Mouse (Mus musculus) midbrain, postnatal 0 days (tissue): ENCODE results near the gene Anp32e. TPM values are rescaled to one million over a fixed set of nuclear protein-coding genes. Genes with fewer than 3 reads are reported as not detected.
"Not testable (repeated sequence)": the region's sequence is repeated elsewhere in the genome, so short reads cannot be mapped to it uniquely, and the experiment has no call there.

Experiments
- ATAC-seq: fragments of 200-750 bp; cut with Nextera tagmentation; 2 replicates; pipeline ENCODE4 v1.8.0; 2017; ENCODE audit warnings: moderate number of reproducible peaks, mild to moderate bottlenecking, moderate TSS enrichment, moderate library complexity; ENCODE audit not compliant: low FRiP score
- DNase-seq: peaks from one replicate; pipeline ENCODE4 v3.0.0-alpha.2; 2015; ENCODE audit warnings: low spot score
- H3K27ac ChIP-seq: fragments of 300-500 bp; sonication (generic); 2 replicates; pipeline ENCODE4 v1.5.1; 2014; ENCODE audit warnings: low read depth, mild to moderate bottlenecking, low read length, mixed read lengths
- H3K27me3 ChIP-seq: fragments of 300-500 bp; sonication (generic); 2 replicates; pipeline ENCODE4 v1.6.1; 2014; ENCODE audit warnings: low read length, control low read depth, mixed read lengths; ENCODE audit not compliant: insufficient read depth
- H3K36me3 ChIP-seq: fragments of 300-500 bp; sonication (generic); 2 replicates; pipeline ENCODE4 v1.6.1; 2014; ENCODE audit warnings: low read length, control low read depth, mixed read lengths; ENCODE audit not compliant: insufficient read depth
- H3K4me1 ChIP-seq: fragments of 300-500 bp; sonication (generic); 2 replicates; pipeline ENCODE4 v1.6.1; 2014; ENCODE audit warnings: mild to moderate bottlenecking, control low read depth, antibody characterized with exemption, low read length, mixed read lengths; ENCODE audit not compliant: insufficient read depth
- H3K4me2 ChIP-seq: fragments of 300-500 bp; sonication (generic); 2 replicates; pipeline ENCODE4 v1.6.1; 2014; ENCODE audit warnings: low read depth, mild to moderate bottlenecking, low read length, mixed read lengths; ENCODE audit not compliant: poor library complexity, severe bottlenecking
- H3K4me3 ChIP-seq: fragments of 300-500 bp; sonication (generic); 2 replicates; pipeline ENCODE4 v1.5.1; 2014; ENCODE audit warnings: low read depth, mild to moderate bottlenecking, low read length, moderate library complexity
- H3K9ac ChIP-seq: fragments of 300-500 bp; sonication (generic); replicated peaks from 2 replicates; pipeline ENCODE4 v1.6.1; 2014; ENCODE audit warnings: mild to moderate bottlenecking, low read length, moderate library complexity, mixed read lengths; ENCODE audit not compliant: poor library complexity, severe bottlenecking
- H3K9me3 ChIP-seq: fragments of 300-500 bp; sonication (generic); 2 replicates; pipeline ENCODE4 v1.6.1; 2016; ENCODE audit warnings: low read length, control low read depth
- CTCF ChIP-seq: IDR thresholded peaks from 2 replicates; pipeline ENCODE4 v1.5.1; 2016; ENCODE audit warnings: antibody characterized with exemption, mild to moderate bottlenecking
- WGBS: fragments of 180-500 bp; shearing (Covaris S2); extraction: QIAGEN DNeasy Blood & Tissue Kit; methylation state at CpG from one replicate; pipeline ENCODE4 v1.1.7; 2014; 5-methylcytosine and 5-hydroxymethylcytosine counted together
- polyA plus RNA-seq: library from polyadenylated mRNA; unstranded; fragments of >200 nt; fragmentation: Nextera tagmentation; extraction: Ambion mirVana; gene quantifications from 2 replicates; pipeline ENCODE4 v1.2.1, GENCODE M21; 2015
- total RNA-seq: library from RNA; depleted of rRNA; stranded (reverse); fragments of >200 nt; gene quantifications from 2 replicates; pipeline ENCODE4 v1.2.3, GENCODE M21; 2014

Gene Anp32e
- total and polyA plus RNA-seq, 2 experiments from 2014 or later: 24.7 to 86.9 TPM

DNA sequence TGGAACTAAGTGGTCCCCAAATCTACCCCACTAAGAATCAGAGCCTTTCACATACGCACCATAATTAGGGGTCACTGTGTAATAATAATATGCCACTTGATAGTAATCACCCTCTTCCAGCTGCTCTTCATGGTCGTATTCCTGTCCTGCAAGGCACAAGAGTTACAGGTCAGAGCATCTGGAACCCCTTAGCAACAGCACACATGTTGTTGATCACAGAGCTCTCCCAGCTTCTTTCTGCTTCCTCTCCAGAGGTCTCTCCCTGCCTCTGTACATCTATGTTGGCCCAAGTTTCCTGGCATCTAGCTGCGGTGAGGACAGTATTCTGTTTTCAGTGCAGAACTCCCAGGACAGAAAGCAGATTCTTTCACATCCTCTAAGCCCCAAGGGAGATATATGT lies 39.4 kb upstream of the Anp32e start:
- DNase-seq: no peak
- WGBS: 84% methylated on average over 3 of the region's 3 CpGs

DNA sequence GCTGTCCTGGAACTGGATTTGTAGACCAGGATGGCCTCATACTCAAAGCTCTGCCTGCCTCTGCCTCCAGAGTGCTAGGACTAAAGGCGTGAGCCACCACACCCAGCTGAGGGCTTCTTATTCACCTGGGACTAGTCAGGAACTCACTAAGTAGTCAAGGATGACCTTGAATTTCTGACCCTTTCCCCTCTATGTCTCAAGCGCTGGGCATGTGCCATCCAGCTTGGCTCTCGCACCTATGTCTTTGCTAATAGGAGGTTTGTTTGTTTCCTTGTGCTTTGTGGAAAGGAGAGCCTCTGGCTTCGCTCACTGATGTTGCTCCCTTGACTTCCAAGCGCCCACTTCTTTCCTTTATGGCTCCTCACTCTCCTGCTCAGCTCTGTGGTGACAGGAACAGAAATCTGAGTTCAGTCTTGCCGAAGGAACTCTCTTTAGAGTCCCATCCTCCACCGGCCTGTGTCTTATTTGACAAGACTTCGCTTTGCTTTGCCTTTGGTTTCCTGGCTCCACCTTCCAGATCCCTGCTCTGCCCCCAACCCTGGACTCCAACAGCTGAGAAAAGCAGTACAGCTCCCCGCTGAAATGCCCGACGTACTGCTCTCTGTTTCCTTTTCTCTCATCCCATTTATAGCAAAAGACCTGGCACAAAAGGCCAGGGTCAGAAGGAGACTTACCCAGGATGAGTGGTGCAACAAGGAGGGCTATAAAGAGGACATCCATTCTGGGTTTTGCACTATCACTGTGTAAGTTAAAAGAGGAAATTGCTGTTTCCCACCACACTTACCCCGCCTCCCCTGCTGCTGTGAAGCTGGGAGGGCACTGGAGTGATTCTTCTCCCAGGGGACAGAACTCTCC lies 37.6 kb upstream of the Anp32e start, which contains the start of gene BC028528:
Gene BC028528 (minus strand): TSS at position 795 of the 855 bp plus-strand sequence.
- H3K27me3 ChIP-seq: no peaks in the 10 kb centered on the region
- H3K9me3 ChIP-seq: no peaks in the 10 kb centered on the region
- no peak for DNase-seq
- peak within 1 kb of the TSS; percentile 7; the same call in 1 of the 2 replicates for H3K4me2 ChIP-seq
- 0 out of 2 replicates have a peak within 1 kb of the TSS, but pooled peaks have one; percentile 10 for H3K4me3 ChIP-seq
- H3K4me1 ChIP-seq: 0 out of 2 replicates have a peak, but pooled peaks cover 4% of the 10 kb centered on the region
- no peak for TF ChIP-seq CTCF
- H3K36me3 ChIP-seq: no peaks in the 10 kb centered on the region
- H3K27ac ChIP-seq: peak within 1 kb of the TSS; percentile 51
- no peak within 1 kb of the TSS for H3K9ac ChIP-seq
- 26% methylated on average over 12 of the region's 12 CpGs for WGBS
- ATAC-seq: no peak

More for the DNA sequence above, 39.4 kb upstream of the Anp32e start:
- H3K27me3 ChIP-seq: no peaks in the 10 kb centered on the region
- no peak for TF ChIP-seq CTCF
- H3K4me1 ChIP-seq: no peaks in the 10 kb centered on the region
- no peaks in the 10 kb centered on the region for H3K36me3 ChIP-seq
- no peak overlapping the region for H3K4me2 ChIP-seq
- no peaks in the 10 kb centered on the region for H3K9me3 ChIP-seq
- no peak for ATAC-seq
- H3K4me3 ChIP-seq: no peak overlapping the region
- H3K9ac ChIP-seq: no peak overlapping the region
- no peak overlapping the region for H3K27ac ChIP-seq

DNA sequence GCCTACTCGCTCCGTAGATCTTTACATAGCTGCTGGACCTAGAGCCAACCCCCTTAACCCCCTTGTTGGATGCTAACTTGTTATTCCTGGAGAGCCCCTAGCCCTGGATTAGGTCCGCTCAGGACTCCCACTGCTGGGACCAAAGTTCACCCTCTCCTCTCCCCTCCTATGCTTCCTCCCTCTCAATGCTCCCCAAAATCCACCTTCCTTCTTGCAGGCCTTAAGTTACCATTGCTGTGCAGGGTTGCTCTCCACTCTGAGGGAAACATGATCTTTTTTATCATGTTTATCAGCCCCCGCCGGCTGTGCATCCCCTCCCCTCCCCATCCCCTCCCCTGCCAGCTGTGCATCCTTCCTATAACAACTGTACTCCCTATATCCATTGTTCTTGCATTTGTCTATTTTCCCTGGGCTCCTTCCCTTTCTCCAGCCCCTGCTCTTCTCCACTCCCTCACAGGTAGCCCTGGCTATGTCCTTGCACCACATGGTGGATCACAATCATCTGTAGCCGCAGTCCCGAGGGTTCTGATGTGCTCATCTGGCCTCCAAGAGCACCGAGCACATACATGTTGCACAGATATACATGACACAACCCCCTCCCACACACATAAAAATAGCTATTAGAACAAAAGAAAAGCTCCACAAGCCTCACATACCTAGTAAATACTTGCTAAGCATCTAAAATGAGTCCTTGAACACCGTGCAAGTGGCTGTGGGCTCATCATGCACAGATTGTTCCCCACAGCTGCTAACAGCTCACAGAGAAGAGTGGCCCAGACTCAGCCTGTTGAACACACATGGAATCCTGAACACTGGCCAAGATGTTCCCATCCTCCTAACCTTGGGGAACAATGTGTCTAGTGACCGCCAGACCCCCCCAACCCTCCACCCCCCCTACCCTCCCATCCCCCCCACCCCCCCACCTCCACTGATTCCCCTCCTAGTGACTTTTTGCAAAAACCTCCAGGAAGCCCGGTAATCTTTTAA lies 36.7 kb upstream of the Anp32e start:
- 39% methylated on average over 11 of the region's 11 CpGs for WGBS
- Histone ChIP-seq H3K4me2 (peak overlapping the region; percentile 7; the same call in 1 of the 2 replicates), H3K4me1 (0 out of 2 replicates have a peak, but pooled peaks cover 4% of the 10 kb centered on the region), H3K36me3 (no peaks in the 10 kb centered on the region), H3K4me3 (no peak overlapping the region), H3K9ac (no peak overlapping the region), H3K27me3 (no peaks in the 10 kb centered on the region), H3K27ac (peak overlapping the region; percentile 51), H3K9me3 (no peaks in the 10 kb centered on the region)
- no peak for DNase-seq
- no peak for TF ChIP-seq CTCF
- no peak for ATAC-seq

DNA sequence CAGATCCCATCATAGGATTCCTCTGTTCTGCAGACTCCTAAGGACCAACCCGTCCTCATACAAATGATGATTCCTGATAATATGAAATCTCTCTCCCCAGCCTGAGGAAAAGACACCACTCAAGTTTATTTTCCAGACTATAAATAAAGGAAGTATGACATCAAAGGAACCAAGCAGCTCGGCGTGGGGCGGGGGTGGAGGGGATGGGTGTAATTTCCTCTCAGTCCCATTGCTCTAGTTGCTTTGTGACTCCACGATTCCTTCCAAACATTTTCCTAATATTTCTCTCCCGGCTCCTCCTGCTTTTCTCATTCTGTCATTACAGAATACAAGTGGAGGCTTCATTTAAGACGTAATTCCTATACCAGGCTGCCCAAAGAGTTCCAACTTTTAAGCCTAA lies 35.9 kb upstream of the Anp32e start:
- 21% methylated on average over 7 of the region's 7 CpGs for WGBS
- Histone ChIP-seq H3K27ac (peak overlapping the region; percentile 65; the same call in 1 of the 2 replicates), H3K4me1 (0 out of 2 replicates have a peak, but pooled peaks cover 4% of the 10 kb centered on the region), H3K9ac (peak overlapping the region; percentile 30; the same call in 1 of the 2 replicates), H3K4me3 (peak overlapping the region; percentile 63), H3K27me3 (no peaks in the 10 kb centered on the region), H3K36me3 (no peaks in the 10 kb centered on the region), H3K9me3 (no peaks in the 10 kb centered on the region), H3K4me2 (peak overlapping the region; percentile 51)
- TF ChIP-seq CTCF: no peak
- DNase-seq (no peak), ATAC-seq (no peak)

DNA sequence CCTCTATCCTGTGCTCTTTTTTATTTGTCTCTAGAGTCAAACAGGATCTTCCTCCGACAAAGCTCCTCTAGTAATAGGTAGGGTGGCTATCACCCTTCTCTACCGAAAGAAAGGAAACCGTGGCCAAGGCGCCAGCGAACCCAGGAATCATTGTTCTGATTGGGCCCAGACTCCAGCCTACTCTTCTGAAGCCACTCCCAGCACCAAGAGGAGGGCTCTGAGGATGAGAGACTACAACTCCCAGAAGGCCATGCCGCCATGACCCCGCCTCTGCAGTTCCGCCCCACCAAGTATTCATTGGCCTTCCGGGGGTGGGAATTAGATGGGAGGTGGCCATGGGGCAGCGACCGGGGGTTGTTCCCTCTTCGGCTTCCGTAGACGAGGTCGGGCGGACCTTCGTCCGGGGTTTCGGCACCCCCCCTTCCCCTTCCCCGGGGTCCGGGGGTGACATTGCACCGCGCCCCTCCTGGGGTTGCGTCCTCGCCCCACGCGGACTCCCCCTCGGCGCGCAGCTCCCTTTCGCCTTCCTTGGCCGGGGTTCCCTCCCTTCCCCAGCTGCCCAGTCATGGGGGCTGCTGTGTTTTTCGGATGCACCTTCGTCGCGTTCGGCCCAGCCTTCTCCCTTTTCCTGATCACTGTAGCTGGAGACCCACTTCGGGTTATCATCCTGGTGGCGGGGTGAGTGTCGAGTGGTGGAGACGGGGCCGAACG lies 35.3 kb upstream of the Anp32e start, which contains the start of gene Aph1a:
Gene Aph1a (plus strand): TSS at position 364 of the 711 bp plus-strand sequence.
- H3K36me3 ChIP-seq, H3K4me1 ChIP-seq, H3K9me3 ChIP-seq, H3K27me3 ChIP-seq: not testable (repeated sequence)
- ATAC-seq (peak; percentile 97), DNase-seq (peak; percentile 99)
- Histone ChIP-seq H3K4me2 (peak within 1 kb of the TSS; percentile 68), H3K4me3 (peak within 1 kb of the TSS; percentile 63), H3K9ac (peak within 1 kb of the TSS; percentile 79), H3K27ac (peak within 1 kb of the TSS; percentile 65)
- 1% methylated on average over 24 of the region's 43 CpGs for WGBS
